Mouse (Mus musculus): ENCODE measurements around the gene Rimbp2. TPM values are rescaled to one million over a fixed set of nuclear protein-coding genes. Genes with fewer than 3 reads are reported as not detected.
"Not testable (repeated sequence)": the region's sequence is repeated elsewhere in the genome, so short reads cannot be mapped to it uniquely, and the experiment has no call there.

The Rimbp2 gene
- polyA plus RNA-seq, 1 experiment, result 32.0 TPM

DNA sequence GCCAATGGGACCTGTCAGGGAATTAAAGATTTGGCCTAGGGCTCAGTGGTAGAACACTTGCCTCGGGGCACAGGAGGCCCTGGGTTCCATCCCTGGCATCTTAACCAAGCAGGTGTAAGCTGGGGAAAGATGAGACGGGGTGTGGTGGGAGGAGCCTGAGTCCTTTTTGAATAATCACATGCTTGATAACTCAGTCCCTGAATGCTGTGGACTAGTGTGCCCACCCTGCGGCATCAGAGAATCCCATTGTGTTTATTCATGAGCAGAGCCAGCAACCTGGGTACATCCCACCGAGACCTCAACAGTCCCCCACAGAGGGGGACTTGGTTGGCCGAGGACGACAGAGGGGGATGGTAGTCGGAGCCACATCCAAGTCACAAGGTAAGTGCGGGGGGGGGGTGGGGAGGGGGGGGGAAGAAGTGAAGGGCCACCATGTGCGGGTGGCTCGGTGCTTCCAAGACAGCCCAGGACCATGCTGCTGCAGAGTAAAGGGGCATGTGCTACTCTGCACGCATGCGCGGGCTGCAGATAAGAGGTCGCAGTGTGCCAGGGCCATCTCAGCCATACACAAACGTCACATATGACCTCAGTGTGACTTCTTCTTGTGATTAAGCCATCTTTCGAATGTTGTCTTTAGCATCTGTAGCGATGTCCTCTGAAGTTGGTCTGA lies 214.0 kb downstream of the Rimbp2 start:
- peak; percentile 51 for DNase-seq (ENCODE audit: low read depth)
- TF ChIP-seq POLR2A (IDR thresholded peaks at IDR 0.05; ENCODE audit: borderline replicate concordance, extremely low read depth, insufficient read depth, insufficient read length, poor library complexity, severe bottlenecking), result no peak
- no peak for TF ChIP-seq CTCF (IDR thresholded peaks at IDR 0.05; ENCODE audit: borderline replicate concordance, extremely low read depth, insufficient read depth, insufficient read length)

- TF ChIP-seq POLR2A (IDR thresholded peaks at IDR 0.05; ENCODE audit: borderline replicate concordance, extremely low read depth, insufficient read depth, insufficient read length, poor library complexity, severe bottlenecking), result no peak
- no peak for TF ChIP-seq CTCF (IDR thresholded peaks at IDR 0.05; ENCODE audit: borderline replicate concordance, extremely low read depth, insufficient read depth, insufficient read length)
- no peak for DNase-seq (ENCODE audit: low read depth)
These were observed 217.4 kb downstream of the Rimbp2 start for GRCm38 (mm10) chr5:128735921-128736320.

- TF ChIP-seq CTCF (IDR thresholded peaks at IDR 0.05; ENCODE audit: borderline replicate concordance, extremely low read depth, insufficient read depth, insufficient read length) (peak; percentile 94), POLR2A (IDR thresholded peaks at IDR 0.05; ENCODE audit: borderline replicate concordance, extremely low read depth, insufficient read depth, insufficient read length, poor library complexity, severe bottlenecking) (no peak)
- peak; percentile 94 for DNase-seq (ENCODE audit: low read depth)
These were observed 219.3 kb downstream of the Rimbp2 start for GRCm38 (mm10) chr5:128733955-128734354.

DNA sequence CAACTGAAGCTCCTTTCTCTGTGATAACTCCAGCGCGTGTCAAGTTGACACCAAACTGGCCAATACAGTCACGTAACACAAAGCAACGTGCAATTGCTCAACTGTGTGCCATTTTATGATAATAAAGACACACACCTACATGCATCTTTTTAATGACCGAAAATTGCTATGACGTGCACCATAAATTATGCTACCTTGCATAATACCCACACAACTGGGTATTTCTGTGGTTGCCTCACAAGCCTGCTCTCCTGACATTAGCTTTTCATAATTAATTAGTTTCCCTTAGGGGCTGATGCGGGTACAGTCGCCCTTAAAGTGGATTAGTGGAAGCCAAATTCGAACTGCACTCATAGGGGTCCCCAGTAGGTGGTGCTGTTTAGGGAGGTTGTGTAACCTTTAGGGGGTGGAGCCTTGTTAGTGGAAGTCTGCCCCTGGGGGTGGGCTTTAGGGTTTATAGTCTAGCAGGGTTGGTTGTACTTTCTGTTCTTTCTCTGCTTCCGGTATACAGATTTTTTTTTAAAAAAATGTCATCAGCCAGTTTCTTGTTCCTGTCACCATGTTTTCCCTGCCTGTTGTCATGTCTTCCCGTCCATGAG lies 220.8 kb downstream of the Rimbp2 start:
- DNase-seq (ENCODE audit: low read depth), result no peak

DNA sequence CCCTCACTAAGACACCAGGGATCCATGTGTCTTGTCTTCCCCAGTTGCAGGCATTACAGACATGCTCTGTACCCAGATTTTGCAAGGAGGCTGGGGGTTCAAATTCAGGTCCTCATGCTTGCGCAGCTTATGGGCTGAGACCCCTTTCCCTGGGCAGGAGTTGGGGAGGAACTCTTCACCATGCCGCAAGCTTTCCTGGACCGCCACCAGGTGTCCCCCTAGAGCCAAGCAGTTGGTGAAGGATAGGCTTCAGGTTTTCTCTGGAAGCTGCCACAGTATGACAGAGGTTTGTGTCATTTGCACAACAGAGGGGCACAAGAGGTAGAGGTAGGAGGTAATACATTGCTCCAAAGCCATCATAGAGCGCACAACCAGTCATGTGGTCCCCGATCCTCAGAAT lies 222.7 kb downstream of the Rimbp2 start:
- no peak for TF ChIP-seq POLR2A (IDR thresholded peaks at IDR 0.05; ENCODE audit: borderline replicate concordance, extremely low read depth, insufficient read depth, insufficient read length, poor library complexity, severe bottlenecking)
- peak; percentile 85 for TF ChIP-seq CTCF (IDR thresholded peaks at IDR 0.05; ENCODE audit: borderline replicate concordance, extremely low read depth, insufficient read depth, insufficient read length)

More for the DNA sequence above, 220.8 kb downstream of the Rimbp2 start:
- TF ChIP-seq POLR2A (IDR thresholded peaks at IDR 0.05; ENCODE audit: borderline replicate concordance, extremely low read depth, insufficient read depth, insufficient read length, poor library complexity, severe bottlenecking) (no peak), CTCF (IDR thresholded peaks at IDR 0.05; ENCODE audit: borderline replicate concordance, extremely low read depth, insufficient read depth, insufficient read length) (peak; percentile 43; the same call in 1 of the 2 replicates)

DNA sequence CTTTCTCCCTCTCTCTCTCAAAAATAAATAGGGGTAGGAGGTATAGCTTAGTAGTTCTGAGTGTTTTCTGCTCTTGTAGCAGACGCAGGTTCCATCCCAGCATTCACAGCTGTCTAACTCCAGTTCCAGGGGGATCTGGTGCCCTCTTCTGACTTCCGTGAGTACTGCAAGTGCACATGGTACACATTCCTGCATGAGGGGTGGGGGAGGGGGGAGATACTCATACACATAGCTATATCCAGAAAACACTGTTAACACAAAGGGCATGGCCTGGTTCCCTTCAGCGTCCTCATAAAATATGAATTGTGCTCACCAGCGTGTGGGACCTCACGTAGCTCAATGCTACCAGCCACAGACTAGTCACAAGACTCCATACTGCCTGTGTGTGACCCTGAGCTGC lies 223.9 kb downstream of the Rimbp2 start:
- TF ChIP-seq POLR2A (IDR thresholded peaks at IDR 0.05; ENCODE audit: borderline replicate concordance, extremely low read depth, insufficient read depth, insufficient read length, poor library complexity, severe bottlenecking) (no peak), CTCF (IDR thresholded peaks at IDR 0.05; ENCODE audit: borderline replicate concordance, extremely low read depth, insufficient read depth, insufficient read length) (peak; percentile 57; the same call in 1 of the 2 replicates)
- no peak for DNase-seq (ENCODE audit: low read depth)

More for the DNA sequence above, 222.7 kb downstream of the Rimbp2 start:
- peak; percentile 72 for DNase-seq (ENCODE audit: low read depth)

- DNase-seq (ENCODE audit: low read depth), result not testable (repeated sequence)
These were observed 232.8 kb downstream of the Rimbp2 start for GRCm38 (mm10) chr5:128720461-128720860.

DNA sequence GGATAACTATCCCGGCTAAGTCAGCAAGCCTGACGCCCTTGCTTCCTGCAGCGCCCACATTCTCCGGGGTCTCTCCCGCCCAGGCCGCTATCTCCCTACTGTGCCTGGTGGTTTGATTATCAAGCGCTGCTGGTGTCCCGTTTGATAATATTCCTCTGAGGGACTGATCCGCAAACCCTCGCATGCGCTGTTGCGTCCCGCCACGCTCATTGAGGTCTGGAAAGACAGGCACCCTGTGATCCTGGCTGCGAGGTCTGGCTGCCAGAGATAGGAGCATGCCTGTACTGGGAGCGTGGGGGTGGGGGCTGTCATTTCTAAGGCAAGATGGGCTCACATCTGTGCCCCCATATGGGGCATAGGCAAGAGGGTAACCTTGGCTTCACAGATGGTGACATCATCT lies 238.1 kb downstream of the Rimbp2 start:
- TF ChIP-seq CTCF (IDR thresholded peaks at IDR 0.05; ENCODE audit: borderline replicate concordance, extremely low read depth, insufficient read depth, insufficient read length), result no peak
- TF ChIP-seq POLR2A (IDR thresholded peaks at IDR 0.05; ENCODE audit: borderline replicate concordance, extremely low read depth, insufficient read depth, insufficient read length, poor library complexity, severe bottlenecking), result no peak
- DNase-seq (ENCODE audit: low read depth), result peak; percentile 53

- TF ChIP-seq CTCF (IDR thresholded peaks at IDR 0.05; ENCODE audit: borderline replicate concordance, extremely low read depth, insufficient read depth, insufficient read length) (peak; percentile 54; the same call in 1 of the 2 replicates), POLR2A (IDR thresholded peaks at IDR 0.05; ENCODE audit: borderline replicate concordance, extremely low read depth, insufficient read depth, insufficient read length, poor library complexity, severe bottlenecking) (no peak)
- DNase-seq (ENCODE audit: low read depth), result peak; percentile 26
These were observed 241.4 kb downstream of the Rimbp2 start for GRCm38 (mm10) chr5:128711847-128712246.

DNA sequence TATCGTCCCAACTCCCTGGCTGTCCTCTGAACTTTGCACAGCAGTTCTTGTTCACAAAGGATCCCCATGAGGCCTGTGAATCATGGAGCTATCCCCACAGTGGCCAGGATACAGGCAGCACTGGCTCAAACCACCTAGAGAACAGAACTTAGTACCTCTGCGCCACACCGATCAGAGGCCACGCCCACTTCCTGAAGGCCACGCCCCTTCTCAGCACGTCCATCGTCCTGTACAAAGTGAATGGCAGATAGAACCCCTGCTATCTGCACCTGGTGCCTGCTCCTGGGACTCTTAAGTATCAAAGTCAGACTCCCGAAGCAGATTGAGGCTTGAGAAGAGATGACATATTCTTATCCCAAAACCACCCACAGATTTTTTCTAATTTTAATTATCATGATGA lies 242.7 kb downstream of the Rimbp2 start:
- DNase-seq (ENCODE audit: low read depth), result no peak
- TF ChIP-seq POLR2A (IDR thresholded peaks at IDR 0.05; ENCODE audit: borderline replicate concordance, extremely low read depth, insufficient read depth, insufficient read length, poor library complexity, severe bottlenecking) (no peak), CTCF (IDR thresholded peaks at IDR 0.05; ENCODE audit: borderline replicate concordance, extremely low read depth, insufficient read depth, insufficient read length) (no peak)

DNA sequence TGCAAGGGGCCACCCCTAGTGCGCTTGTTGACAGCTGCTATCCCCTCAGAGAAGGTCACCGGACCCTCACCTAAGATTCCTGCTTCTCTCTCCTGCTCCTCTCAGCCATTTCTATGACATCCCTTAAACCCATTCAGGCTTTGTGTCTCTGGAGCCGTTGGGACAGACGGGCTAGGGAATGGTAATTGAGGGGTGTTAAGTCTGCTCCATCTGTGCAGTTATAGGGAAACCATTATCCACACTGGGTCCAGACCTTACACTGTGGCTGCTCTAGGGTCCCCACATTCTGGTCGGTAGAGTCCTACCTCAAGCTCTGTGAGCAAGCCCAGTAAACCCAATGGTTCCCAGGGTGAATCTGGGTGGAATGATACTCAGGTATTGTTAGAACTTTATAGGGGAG lies 244.4 kb downstream of the Rimbp2 start:
- TF ChIP-seq CTCF (IDR thresholded peaks at IDR 0.05; ENCODE audit: borderline replicate concordance, extremely low read depth, insufficient read depth, insufficient read length) (no peak), POLR2A (IDR thresholded peaks at IDR 0.05; ENCODE audit: borderline replicate concordance, extremely low read depth, insufficient read depth, insufficient read length, poor library complexity, severe bottlenecking) (no peak)
- DNase-seq (ENCODE audit: low read depth), result peak; percentile 50

Other genes with a start within 250 kb of the Rimbp2 start
- 40.9 and 43.4 TPM in 2 replicates for gene Stx2, start 55.1 kb upstream of the Rimbp2 start, polyA plus RNA-seq (2012; rRNA removed)
- 240 and 244 TPM in 2 replicates for gene Ran, start 66.6 kb upstream of the Rimbp2 start, polyA plus RNA-seq (2012; rRNA removed)
- gene Adgrd1, start 143.3 kb upstream of the Rimbp2 start, polyA plus RNA-seq (2012; rRNA removed), result 0.25 and 0.41 TPM in 2 replicates